Mouse (Mus musculus): ENCODE measurements around the gene Ip6k2.

Ip6k2 gene

DNA sequence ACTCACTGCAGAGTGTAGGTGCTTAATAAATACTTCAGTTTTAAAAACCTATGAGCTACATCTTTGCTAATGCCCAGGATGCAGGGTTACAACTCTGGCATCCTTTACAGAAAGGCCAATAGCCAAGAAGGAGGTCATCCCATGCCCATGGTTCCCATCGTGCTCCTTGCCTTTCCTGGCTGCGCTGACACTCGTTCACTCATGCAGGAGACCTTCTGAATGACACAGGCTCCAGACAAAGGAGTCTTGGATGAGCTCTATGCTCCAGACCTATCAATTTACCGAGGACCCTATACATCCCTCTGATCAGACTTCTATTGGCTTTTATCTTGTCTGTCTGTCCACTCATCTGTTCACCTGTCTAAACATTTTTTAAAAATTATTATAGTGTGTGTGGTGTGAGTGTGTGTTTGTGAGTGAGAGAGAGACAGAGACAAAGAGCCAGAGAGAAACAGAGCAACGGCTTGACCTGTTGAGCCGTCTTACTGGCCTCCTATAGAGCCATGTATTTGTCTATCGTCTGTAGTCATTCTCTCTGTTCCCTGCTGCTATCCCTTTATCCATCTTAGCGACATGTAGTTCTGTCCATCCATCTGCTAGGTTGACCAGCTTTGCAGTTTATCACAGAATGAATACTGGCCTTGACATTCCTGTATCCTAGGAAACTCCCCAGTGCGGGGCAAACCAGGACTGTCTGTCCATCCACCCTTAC is 604 bp upstream of the Ip6k2 start:
- no peak for DNase-seq

DNA sequence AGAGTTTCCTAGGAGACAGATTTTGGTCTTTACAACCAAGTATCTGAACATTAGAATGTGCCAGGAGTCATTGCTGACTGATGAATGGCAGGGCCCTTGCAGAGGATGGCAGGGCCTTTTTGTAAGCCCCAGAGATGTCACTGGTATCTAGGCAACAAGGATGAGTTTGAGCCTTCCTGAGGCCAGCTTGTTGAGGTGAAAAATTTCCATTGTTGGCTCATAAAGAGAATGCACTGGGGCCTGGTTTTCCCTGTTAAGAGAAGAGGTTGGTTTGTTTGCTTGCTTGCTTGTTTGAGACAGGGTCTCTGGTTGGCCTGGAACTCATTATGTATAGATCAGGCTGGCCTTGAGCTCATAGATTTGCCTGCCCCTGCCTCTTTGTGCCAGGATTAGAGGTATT is 1.8 kb downstream of the Ip6k2 start:
- no peak for DNase-seq

- DNase-seq, result no peak
Measured at GRCm38 (mm10) chr9:108786494-108786893, 2.9 kb downstream of the Ip6k2 start.

- no peak for DNase-seq
Measured at GRCm38 (mm10) chr9:108787080-108787479, 3.5 kb downstream of the Ip6k2 start.

DNA sequence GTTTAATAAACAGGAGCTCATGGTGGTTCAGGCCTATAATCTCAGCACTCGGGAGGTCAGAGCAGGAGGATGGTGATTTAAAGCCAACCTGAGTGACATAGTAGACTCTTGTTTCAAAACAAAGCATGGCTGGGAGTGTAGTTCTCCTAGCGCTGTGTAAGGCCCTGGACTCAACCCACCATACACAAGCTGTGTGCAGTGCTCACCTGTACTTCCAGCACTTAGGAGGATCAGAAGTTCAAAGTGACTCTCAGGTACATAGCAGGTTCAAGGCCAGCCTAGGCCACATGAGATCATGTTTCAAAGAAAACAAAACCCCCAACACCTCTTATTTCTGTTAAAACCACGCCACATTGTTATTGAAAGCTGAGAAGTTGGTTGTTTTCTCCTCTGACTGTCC is 5.1 kb downstream of the Ip6k2 start:
- DNase-seq, result no peak

GRCm38 (mm10) chr9:108792307-108792706 is 8.7 kb downstream of the Ip6k2 start:
- no peak for DNase-seq

GRCm38 (mm10) chr9:108792730-108793129 is 9.1 kb downstream of the Ip6k2 start:
- DNase-seq, result no peak

GRCm38 (mm10) chr9:108795281-108795680 is 11.7 kb downstream of the Ip6k2 start:
- DNase-seq, result no peak

DNA sequence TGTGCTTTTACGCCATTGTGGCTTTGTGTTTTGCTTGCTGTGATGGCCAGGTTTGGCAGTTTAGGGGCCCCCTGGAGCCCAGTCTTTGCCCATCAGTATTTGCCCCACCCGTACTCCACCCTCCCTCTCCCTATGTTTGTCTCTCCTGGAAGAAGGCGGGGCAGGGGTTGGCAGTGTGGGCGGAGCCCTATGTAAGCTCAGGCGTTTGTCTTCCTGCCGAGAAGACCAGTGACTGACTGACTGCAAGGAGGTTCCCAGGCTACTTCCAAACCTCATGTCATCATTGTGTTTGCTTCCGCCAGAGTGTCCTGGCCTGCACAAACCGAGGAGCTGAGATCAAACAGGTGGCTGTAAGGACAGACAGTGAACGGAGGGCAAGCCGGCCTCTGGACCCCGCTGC is 12.2 kb downstream of the Ip6k2 start:
- no peak for DNase-seq

DNA sequence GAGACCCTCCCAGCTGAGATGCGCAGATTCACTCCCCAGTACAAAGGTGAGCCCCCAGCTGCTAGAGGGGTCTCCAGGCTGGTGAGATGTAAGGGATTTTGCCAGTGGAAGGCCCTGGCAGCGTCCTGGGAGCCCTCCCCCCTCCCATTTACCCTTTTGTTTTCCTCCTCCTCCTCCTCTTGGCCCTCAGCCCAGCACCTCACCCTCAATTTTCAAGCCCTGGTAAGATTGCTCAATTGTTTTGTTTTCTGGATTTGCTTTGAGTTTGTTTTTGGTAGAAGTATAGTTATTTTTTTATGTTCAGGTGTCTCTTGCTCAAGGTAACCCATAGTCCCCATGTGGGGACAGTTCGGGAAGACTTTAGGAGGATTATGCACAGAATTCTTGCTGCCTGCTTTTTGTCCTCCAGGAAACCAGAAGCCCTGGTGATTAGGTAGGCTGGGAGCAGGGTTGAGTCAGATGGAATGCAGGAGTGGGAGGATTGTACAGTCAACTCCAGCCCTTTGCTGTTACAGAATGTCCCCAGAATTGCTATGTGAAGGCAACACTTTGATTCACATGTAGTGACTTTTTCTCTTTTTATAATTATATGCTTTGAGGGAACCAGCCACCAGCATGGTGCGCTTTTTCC is 12.9 kb downstream of the Ip6k2 start:
- no peak for DNase-seq

DNA sequence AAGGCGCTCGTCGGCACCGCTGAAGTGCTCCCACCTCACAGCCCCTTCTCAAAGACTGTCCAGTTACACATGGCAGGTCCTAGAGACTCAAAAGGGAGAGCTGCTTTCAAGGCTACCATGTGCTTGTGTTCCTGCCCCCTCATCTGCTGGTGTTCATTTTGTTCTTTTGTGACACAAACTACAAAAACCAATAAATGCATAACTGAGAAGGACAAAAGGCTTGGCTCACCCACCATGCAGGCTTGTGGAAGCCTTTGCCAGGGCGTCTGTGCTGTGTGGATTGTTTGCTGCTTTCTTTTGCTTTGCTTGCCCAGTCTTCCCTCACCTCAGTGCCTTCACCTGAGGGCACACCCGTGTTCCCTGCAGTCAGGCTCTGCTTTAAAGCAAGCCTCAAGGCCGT is 13.9 kb downstream of the Ip6k2 start:
- DNase-seq, result no peak

DNA sequence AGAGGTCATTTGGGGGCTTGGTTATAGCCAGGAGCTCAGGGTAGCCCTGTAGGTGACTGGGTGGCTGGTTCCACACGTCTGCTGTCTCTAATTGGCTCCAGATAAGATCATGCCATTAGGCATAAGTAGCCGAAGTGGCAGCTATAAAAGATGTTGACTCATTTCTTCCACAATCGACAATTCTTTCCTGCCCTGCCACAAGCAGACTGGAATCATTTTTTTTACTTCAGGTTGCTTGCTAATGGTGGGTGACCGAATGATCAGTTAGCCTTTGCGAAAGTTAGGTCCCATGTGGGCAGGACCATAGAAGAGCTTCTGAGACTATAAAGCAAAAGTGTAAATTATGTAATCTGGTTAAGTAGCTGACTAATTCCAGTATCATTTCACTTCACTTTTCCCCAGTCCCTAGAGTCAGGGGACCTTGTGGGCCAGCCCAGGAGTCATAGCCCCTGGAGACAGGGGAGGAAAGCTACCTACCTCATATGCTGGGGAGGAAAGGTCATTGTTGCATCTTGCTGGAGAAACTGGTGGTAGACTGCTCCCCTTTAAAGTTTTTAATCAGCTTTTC is 15.0 kb downstream of the Ip6k2 start:
- DNase-seq, result no peak

DNA sequence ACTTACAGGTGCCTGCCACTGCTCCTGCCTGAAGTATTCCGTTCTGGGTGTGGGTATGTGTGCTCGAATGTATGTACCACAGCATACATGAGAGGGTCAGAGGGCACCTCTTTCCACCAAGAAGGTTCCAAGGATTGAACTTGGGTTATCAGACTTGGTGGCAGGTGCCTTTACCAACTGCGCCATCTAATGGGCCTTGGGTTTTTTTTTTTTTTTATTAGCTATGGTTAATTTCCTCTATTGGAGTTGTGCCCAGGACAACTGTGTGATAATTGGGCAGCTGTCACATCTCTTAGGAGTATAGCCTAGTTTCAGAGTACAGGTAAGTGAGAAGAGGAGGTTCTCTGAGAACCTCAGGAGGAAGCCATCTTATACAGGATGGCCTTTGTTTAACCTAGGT is 16.0 kb downstream of the Ip6k2 start:
- DNase-seq, result no peak

DNA sequence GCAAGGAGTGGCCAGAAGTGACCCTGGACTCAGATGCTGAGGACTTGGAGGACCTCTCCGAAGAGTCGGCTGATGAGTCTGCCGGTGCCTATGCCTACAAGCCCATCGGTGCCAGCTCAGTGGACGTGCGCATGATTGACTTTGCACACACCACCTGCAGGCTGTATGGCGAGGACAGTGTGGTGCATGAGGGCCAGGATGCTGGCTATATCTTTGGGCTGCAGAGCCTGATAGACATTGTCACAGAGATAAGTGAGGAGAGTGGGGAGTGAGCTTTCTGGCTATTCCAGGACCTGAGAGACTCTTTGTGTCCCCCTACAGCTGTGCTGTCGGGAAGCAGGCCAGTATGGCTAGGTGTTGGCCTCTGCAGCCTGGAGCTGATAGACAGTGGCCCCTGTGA is 22.2 kb downstream of the Ip6k2 start:
- DNase-seq, result no peak

DNA sequence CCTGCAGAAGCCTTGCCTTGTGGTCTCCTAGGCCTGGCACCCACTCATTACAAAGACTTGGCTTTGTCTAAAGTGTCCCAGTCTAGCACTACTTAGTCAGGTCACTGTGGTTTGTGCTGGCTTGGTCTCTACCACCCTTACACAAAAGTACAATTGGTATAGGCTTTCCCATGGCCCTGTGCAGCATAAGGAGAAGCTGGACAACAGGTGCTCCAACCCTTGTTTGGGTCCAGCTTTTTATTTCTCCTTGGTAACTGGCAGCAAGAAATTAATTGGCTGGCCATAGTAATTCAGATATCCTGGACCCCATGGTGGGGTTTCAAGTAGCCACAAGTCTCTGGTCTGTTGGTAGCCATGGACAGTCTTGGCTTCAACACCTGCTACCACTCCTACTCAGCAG is 22.8 kb downstream of the Ip6k2 start:
- DNase-seq, result no peak

DNA sequence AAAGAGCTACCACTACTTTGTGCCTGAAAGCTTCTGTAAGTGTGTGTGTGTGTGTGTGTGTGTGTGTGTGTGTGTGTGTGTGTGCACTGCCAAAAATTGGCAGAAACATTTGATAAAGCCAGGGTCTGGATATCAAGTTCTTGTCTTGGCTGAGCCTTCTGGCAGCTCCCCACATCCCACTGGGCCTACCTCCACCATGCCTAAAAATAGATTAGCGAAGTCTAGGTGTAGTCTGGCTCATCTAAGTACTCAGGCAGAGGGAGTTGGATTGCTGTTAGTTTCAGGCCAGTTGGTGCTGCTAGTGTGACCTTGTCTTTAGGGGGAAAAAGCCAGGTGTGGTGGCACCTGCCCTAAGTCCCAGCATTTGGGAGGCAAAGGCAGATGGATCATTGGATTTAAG is 23.2 kb downstream of the Ip6k2 start:
- no peak for DNase-seq

- no peak for DNase-seq
Measured at GRCm38 (mm10) chr9:108807674-108808073, 24.1 kb downstream of the Ip6k2 start.

DNA sequence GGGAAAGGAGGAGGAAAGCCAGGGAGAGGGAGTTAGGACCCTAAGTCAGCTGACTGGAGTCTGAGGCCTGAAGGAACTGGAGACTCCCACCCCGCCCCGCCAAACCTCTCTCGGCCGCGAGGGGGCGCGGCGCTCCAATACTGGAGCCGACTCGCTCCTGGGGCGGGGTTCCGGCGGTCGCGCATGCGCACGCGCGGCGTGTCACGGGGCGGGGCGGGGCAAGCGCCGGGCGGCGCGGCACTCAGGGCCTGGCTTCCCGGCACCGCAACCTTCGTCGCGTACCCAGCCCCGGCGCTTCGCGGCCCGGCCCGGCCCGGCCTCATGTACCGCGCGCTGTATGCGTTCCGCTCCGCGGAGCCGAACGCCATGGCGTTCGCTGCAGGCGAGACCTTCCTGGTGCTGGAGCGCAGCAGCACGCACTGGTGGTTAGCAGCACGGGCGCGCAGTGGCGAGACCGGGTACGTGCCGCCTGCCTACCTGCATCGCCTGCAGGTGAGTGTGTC is 24.6 kb downstream of the Ip6k2 start, which contains the start of gene Nckipsd:
Nckipsd (plus strand) TSS at position 206 of the 503 bp plus-strand sequence.
- peak; percentile 99 for DNase-seq

DNA sequence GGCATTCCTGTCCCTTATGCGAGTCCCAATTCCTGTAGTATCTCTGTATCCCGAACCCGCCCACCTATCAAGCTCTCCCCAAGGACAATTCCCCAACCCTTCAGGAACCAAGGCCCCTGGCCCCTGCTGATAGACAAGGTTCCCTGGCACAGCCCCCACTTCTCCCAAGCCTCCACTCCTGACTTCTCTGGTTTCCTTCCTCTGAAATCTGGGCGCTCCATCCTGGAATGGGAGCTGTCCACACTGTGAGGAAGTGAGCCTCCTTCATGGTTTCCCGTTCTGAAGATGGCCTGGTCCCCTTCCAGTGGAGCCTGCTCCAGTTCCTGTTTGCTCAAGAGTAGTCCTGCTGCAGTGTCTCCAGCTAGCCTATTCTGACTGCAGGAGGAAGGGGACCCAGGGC is 25.6 kb downstream of the Ip6k2 start:
- no peak for DNase-seq

DNA sequence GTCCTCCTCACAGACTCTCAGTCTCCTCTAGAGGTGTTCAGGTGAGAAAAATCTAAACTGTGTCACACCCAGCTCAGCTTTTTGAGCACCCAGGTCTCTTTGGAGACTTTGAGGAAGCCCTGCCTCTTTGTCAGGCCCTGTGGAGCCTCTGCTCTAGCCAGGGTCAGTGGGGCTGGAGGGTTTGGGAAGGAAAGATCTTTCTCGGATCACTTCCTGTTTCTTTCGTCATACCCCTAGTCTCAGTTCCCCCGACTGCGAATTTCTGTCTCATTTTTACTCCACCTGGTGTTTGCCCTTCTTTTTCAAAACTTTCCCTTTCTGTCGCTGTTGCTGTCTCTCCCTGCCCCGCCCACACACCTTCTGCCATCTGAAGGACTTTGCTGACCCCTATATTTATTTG is 26.1 kb downstream of the Ip6k2 start:
- no peak for DNase-seq

GRCm38 (mm10) chr9:108810516-108810915 is 26.9 kb downstream of the Ip6k2 start:
- no peak for DNase-seq

DNA sequence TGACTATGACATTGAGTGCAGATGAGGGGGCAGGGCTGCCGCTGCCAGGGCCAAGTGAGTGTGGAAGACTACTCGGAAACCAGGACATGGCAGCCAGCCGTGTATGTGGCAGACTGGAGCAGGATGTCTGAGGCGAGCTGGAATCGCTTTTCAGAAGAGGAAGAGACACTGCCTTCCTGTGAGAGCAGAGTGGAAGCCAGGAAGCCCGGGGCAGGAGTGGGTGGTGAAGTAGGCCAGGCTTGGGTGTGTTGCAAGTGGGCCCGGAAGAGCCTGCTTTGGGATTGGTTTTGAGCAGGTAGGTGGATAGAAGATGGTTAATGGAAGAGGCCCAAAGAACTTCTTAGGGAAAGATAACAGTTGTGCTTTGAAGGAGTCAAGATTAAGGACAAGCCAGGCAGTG is 32.0 kb downstream of the Ip6k2 start:
- DNase-seq, result no peak

DNA sequence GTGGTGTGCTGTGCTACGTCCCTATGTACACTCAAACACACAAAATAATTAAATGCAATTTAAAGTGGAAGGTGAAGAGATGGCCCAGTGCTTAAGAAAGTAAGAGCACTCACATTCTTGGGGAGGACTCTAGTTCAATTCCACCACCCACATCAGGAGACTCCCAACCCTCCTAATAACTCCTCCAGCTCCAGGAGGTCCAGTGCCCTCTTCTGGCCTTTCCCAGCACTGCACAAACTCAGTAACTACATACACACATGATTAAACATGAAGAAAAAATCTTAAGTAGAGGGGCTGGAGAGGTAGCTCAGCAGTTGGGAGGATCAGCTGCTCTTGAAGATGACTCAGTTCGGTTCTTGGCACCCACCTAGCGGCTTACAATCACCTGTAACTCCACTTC is 35.9 kb downstream of the Ip6k2 start:
- peak; percentile 77 for DNase-seq

- no peak for DNase-seq
Measured at GRCm38 (mm10) chr9:108820077-108820476, 36.5 kb downstream of the Ip6k2 start.

Measured in right cerebral cortex, postnatal 4 days (tissue).